Mouse (Mus musculus) right cerebral cortex, postnatal 10 days (tissue): Measurements from ENCODE around the gene Trh.
A peak's percentile ranks its signal among the peaks of the same experiment; 100 is the strongest.

Experiments
- DNase-seq, 2 experiments: peaks; one replicate each; pipeline ENCODE4 v3.0.0; 2021; ENCODE audit warnings: low spot score in 2 of 2

Gene Trh

DNA sequence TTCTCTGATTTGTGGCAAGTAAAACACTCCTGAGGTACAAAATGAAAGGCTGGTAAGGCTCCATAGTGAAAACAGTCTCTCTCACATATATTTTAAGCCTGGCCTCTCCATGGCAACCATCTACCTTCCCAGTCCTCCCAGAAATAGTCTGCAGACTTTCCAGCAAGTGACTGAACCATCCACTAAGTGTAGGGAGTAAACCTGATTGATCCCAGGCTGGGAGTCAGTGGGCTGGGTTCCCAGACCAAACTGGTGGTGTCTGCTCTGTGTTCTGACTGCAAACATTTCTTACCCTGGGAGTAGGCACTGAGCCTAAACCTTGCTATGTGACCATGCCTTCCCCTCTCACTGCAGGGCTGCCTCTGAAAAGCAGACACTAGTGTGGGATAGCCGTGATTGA lies 19.5 kb downstream of the Trh start:
- DNase-seq = peak; percentile 35 to 64

DNA sequence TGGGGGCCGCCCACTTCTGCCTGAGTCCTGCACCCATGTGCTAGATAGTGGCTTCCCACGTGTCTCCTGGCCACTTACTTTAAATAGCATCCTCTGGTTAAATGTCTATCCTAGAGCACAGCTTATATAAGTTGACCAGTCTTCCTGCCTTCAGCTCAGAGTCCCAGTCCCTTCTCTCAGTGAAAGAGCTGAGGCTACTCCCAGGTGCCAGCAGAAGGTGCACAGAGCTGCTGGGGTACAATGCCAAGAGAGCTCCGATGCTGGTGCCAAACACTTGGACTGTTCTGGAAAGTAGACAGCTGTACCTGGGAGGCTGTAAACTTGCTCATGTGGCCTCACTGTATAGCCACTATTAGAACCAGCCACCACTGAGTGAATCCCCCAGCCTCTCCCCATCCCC lies 22.4 kb downstream of the Trh start:
- DNase-seq = no peak

DNA sequence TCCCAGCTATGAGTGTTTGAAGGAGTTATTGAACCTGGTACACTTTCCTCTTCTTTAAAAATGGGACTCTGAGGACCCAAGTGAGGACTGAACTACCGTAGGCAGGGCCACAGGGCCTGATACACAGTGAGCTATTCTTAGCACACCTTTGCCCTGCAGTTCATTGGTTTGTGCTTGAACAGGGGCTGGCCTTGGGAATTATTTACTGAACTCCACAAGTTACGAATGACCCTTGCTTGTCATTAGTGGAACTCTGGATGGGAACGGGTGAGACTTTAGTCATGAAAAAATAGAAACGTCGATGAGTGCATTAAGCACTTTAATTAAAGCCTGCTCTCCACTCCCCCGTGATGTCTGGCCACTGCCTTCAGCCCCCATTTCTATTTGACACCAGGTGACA lies 22.8 kb downstream of the Trh start:
- DNase-seq = no peak

DNA sequence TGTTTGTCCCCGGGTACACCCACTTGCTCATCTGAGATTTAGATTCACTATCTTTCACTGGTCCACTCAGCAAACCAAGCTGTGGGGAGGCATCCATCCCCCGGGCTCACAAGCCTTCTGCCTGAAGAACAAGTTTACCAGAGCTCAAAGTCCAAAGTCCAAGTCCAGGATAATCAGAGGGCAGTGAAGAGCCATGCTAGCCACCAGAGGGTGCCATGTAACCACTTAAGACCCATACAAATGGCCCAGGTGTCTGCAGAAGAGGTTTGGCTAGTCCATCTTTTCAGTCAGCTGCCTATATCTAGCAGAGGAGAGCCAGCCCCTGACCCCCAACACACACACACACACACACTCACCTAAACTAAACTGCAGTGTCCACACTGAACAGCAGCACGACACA lies 25.0 kb downstream of the Trh start:
- DNase-seq = peak; percentile 57 to 64

DNA sequence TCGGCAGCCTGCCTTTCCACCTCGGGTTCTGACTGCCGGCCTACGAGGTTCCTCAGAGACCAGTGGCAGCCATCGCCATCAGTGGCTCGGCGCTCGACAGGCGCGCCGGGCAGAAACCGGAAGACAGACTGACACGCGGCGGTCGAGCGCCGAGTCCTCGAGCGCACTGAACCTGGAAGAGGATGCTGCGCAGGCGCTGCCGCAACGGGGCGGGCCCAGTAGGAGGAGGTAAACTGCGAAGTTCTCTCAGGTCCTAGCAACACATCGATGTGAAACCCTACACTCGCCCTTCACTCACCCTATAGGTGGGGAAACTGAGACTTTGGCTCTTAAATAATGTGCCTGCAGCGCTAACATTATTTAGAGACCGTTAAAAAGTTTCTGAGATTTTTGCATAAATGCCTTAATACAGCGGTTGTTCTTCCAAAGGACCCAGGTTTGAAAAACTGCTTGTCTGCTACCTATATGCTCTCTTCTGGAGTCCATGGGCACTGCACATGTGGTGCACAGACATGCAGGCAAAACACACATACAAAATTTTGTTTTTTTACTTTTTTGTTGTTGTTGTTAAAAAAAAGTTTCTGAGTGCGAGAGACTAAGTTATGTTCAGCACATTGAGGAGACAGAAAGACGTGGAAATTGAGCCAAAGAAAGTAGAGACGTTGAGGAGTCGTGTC lies 29.5 kb downstream of the Trh start, which contains the start of gene Rbsn:
Gene Rbsn (minus strand): TSS at position 153 of the 677 bp plus-strand sequence.
- DNase-seq = peak; percentile 95

DNA sequence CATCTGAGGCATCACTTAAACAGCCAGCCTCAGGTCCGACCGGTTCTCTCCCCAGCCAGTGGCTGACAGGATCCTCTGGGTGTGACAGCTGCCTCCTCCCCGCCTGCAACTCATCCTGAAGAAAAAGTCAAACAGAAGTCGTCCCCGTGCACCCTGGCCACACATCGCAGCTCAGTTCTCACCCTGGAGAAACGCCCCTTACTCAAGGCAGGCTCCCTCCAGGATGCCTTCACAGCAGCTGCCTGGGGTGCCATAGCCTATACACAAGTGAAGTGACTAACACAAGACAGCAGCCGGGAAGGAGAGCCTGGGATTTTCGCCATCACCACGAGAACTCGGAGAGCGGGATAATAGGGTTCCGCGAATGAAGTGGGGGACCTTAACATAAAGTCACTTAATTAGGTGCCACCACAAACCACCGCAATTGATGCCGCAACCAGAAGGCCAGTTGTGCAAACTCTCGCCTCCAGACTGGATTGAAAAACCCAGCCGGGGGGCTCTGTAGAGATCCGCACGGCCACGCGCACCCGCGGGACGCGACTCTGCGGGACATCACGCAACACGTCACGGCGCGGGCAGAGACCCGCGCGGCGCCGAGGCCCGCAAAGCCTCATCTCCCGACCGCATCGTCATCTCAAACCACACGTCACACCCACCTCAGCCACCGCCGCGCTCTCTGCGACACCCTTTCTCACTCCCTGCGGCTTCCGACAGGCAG lies 30.2 kb downstream of the Trh start:
- DNase-seq = peak; percentile 29 to 39

DNA sequence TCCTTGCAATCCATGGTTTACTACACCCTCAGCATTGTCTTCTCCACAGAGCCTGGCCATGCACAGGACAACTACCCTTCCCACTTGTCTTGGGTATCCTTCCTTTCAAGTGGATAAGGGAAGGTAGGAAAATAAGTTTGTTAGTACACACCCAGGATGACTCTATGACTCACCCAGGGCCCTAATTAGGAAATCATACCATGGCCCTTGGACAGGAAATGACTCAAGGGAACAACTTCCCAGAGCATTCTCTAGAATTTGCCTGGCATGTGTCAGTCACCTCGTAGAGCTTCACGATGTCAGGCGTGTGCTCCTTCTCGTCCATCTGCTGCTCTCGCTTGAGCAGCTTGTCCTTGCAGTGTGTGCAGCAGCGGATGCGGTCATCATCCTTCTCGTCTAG lies 45.0 kb downstream of the Trh start:
- no peak for DNase-seq
